In the genomic region with DNA sequence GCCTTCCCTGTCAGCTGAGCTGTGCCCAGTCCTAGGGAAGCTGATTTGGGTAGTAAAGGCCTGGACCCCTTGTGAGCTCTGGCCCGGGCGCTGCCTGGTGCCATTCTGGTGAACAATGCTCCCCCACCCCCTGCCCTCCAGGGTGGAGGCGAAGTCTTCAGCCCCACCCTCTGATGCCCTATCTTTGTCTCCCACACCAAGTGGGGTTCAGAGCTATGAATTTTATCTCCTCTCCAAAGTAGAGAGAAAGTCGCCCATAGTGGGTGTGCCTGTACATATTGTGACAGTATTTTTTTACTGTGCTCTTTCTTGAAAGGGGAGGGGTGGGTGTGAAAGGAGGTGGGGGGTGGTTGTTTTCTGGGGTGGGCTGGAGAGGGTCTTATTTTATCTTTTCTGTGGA, we compare ENCODE assay signal across 22 mouse cellular contexts. TPM values are rescaled to one million over a fixed set of nuclear protein-coding genes. Genes with fewer than 3 reads are reported as not detected.
DNase-seq lines count a peak whose midpoint lies in the region; ATAC-seq and TF ChIP-seq lines count a peak whose summit lies in the region.
"Had no signal": no experiment of that assay in that cellular context is flagged by ENCODE, and none has a peak within 500 bp of the region (broad histone marks: within the 10 kb centered on the region; RNA-seq: fewer than 3 reads in every experiment).

No protein-coding gene starts in this region.

- TF ChIP-seq CTCF in bone marrow, adult 2 months (IDR thresholded peaks at IDR 0.05; ENCODE audit: control insufficient read depth, insufficient read depth, low read length): no peak

- peaks cover 61% of the 10 kb centered on the region for H3K4me1 ChIP-seq in hindbrain, embryonic 10.5 days (replicated peaks)
- H3K4me1 ChIP-seq in hindbrain, embryonic 11.5 days (replicated peaks; ENCODE audit: control insufficient read depth, insufficient read depth, low read length): peaks cover 19% of the 10 kb centered on the region
- H3K4me1 ChIP-seq in bone marrow, adult 2 months (ENCODE audit: control insufficient read depth, insufficient read depth, low read length): peaks cover 8% of the 10 kb centered on the region; the same call in 1 of the 2 replicates

- no peaks in the 10 kb centered on the region for H3K9me3 ChIP-seq in hindbrain, embryonic 10.5 days
- no peaks in the 10 kb centered on the region for H3K9me3 ChIP-seq in hindbrain, embryonic 11.5 days (ENCODE audit: control insufficient read depth, low read length)
- H3K9me3 ChIP-seq: embryonic facial prominence, embryonic 10.5 days; heart, embryonic 13.5 days; limb, embryonic 15.5 days; stomach, embryonic 15.5 days had no signal

- no peak overlapping the region for H3K4me2 ChIP-seq in hindbrain, embryonic 11.5 days (replicated peaks; ENCODE audit: low read depth, low read length)
- H3K4me2 ChIP-seq: heart, embryonic 13.5 days; limb, embryonic 15.5 days; stomach, embryonic 15.5 days had no signal

- H3K4me3 ChIP-seq in hindbrain, embryonic 10.5 days: no peak overlapping the region
- no peak overlapping the region for H3K4me3 ChIP-seq in hindbrain, embryonic 11.5 days (ENCODE audit: low read depth, low read length)
- no peak overlapping the region for H3K4me3 ChIP-seq in bone marrow, adult 2 months (replicated peaks; ENCODE audit: control insufficient read depth, low read depth, low read length)
- H3K4me3 ChIP-seq: embryonic facial prominence, embryonic 10.5 days; heart, embryonic 13.5 days; limb, embryonic 15.5 days; myocyte; stomach, embryonic 15.5 days had no signal

- WGBS in hindbrain, embryonic 10.5 days: 84% methylated on average over 4 of the region's 4 CpGs
- 91% methylated on average over 4 of the region's 4 CpGs for WGBS in hindbrain, embryonic 11.5 days
- WGBS in bone marrow, adult 2 months: 54% methylated on average over 4 of the region's 4 CpGs

- peaks cover 81% of the 10 kb centered on the region for H3K36me3 ChIP-seq in hindbrain, embryonic 10.5 days
- peaks cover 15% of the 10 kb centered on the region for H3K36me3 ChIP-seq in hindbrain, embryonic 11.5 days (ENCODE audit: control insufficient read depth, insufficient read depth, low read length)

- no peak overlapping the region for H3K9ac ChIP-seq in hindbrain, embryonic 11.5 days (ENCODE audit: low read depth, low read length)
- H3K9ac ChIP-seq: heart, embryonic 13.5 days; limb, embryonic 15.5 days; stomach, embryonic 15.5 days had no signal

- no peak for TF ChIP-seq POLR2A in bone marrow, adult 2 months (IDR thresholded peaks at IDR 0.05; ENCODE audit: borderline replicate concordance, control insufficient read depth, low read depth, low read length)

- no peak for DNase-seq in hindbrain, embryonic 10.5 days (ENCODE audit: low spot score)
- DNase-seq in hindbrain, embryonic 11.5 days (ENCODE audit: low spot score): no peak
- DNase-seq in induced T-regulatory cell, adult 2 months (ENCODE audit: low read depth): peak; percentile 33
- DNase-seq in embryo, embryonic 10.5 days (ENCODE audit: low spot score): no peak
- no peak for DNase-seq in adrenal gland, adult 8-10 months
- DNase-seq in heart, adult 18-20 months: no peak
- DNase-seq: adrenal gland, adult 2 months; cerebellum, postnatal 10 days; gastrocnemius, postnatal 25 days; kidney, adult 8-10 months; lung, postnatal 36 days; right cerebral cortex, postnatal 25 days; thymus, postnatal 4 days had no signal

- ATAC-seq in hindbrain, embryonic 11.5 days (ENCODE audit: low FRiP score): no peak
- ATAC-seq in megakaryocyte progenitor cell, adult 5-6 weeks (replicated peaks; ENCODE audit: poor library complexity): peak; percentile 38

- H3K27me3 ChIP-seq in hindbrain, embryonic 10.5 days (ENCODE audit: insufficient read depth, poor library complexity, severe bottlenecking): peaks cover 32% of the 10 kb centered on the region
- H3K27me3 ChIP-seq in hindbrain, embryonic 11.5 days (ENCODE audit: control insufficient read depth, insufficient read depth, low read length): no peaks in the 10 kb centered on the region
- H3K27me3 ChIP-seq: stomach, embryonic 15.5 days had no signal

- 0 out of 2 replicates have a peak overlapping the region, but pooled peaks have one; percentile 17 for H3K27ac ChIP-seq in hindbrain, embryonic 10.5 days
- H3K27ac ChIP-seq in hindbrain, embryonic 11.5 days (ENCODE audit: low read depth, low read length): no peak overlapping the region
- H3K27ac ChIP-seq in bone marrow, adult 2 months (ENCODE audit: control insufficient read depth, insufficient read depth, low read depth, low read length, poor library complexity): peak overlapping the region; percentile 3; the same call in 1 of the 2 replicates
- H3K27ac ChIP-seq: embryonic facial prominence, embryonic 10.5 days; heart, embryonic 13.5 days; limb, embryonic 15.5 days; stomach, embryonic 15.5 days had no signal

RNA-seq across cellular contexts. Expression of gene Lfng, which starts 7.7 kb away (rescaled TPM):
- polyA plus RNA-seq in hindbrain, embryonic 10.5 days (2016; fragmentation: Nextera tagmentation; extraction: Ambion mirVana): 40.9 and 51.2 TPM in 2 replicates
- polyA plus RNA-seq in hindbrain, embryonic 11.5 days (2014; fragmentation: Nextera tagmentation; extraction: Ambion mirVana): 34.1 and 38.8 TPM in 2 replicates
- 25.9 and 26.5 TPM in 2 replicates for polyA plus RNA-seq in bone marrow, adult 2 months (2011; ENCODE audit: insufficient read depth, insufficient read length, low replicate concordance, missing spikeins)
- 4.8 and 5.6 TPM in 2 replicates for total RNA-seq in megakaryocyte progenitor cell, adult 5-6 weeks (2015)
- 13.4 and 15.2 TPM in 2 replicates for total RNA-seq in megakaryocyte progenitor cell, adult 5-6 weeks (2017)
- total RNA-seq in adrenal gland, adult 8-10 months (2022): 10 to 100 TPM; 11.6 to 18.9 (median 17.2) TPM
- 1 to 10 TPM; 6.7 to 9.9 TPM for total RNA-seq in heart, adult 18-20 months (2021)

RNA-seq across cellular contexts. Expression of gene Ttyh3, which starts 34.0 kb away (rescaled TPM):
- polyA plus RNA-seq in hindbrain, embryonic 10.5 days (2016; fragmentation: Nextera tagmentation; extraction: Ambion mirVana): 32.1 and 52.5 TPM in 2 replicates
- polyA plus RNA-seq in hindbrain, embryonic 11.5 days (2014; fragmentation: Nextera tagmentation; extraction: Ambion mirVana): 52.9 and 53.1 TPM in 2 replicates
- 20.1 and 34.8 TPM in 2 replicates for polyA plus RNA-seq in bone marrow, adult 2 months (2011; ENCODE audit: insufficient read depth, insufficient read length, low replicate concordance, missing spikeins)
- 31.4 and 35.8 TPM in 2 replicates for total RNA-seq in megakaryocyte progenitor cell, adult 5-6 weeks (2015)
- 8.1 and 10.2 TPM in 2 replicates for total RNA-seq in megakaryocyte progenitor cell, adult 5-6 weeks (2017)
- total RNA-seq in adrenal gland, adult 8-10 months (2022): 100 to 1,000 TPM in 1 of 4 experiments, 10 to 100 TPM in 3; 49.8 to 100 (median 77.4) TPM
- 1 to 10 TPM; 7.6 to 7.7 TPM for total RNA-seq in heart, adult 18-20 months (2021)

RNA-seq across cellular contexts. Expression of gene Grifin, which starts 50.0 kb away (rescaled TPM):
- not detected in 2 replicates for polyA plus RNA-seq in hindbrain, embryonic 10.5 days (2016; fragmentation: Nextera tagmentation; extraction: Ambion mirVana)
- polyA plus RNA-seq in hindbrain, embryonic 11.5 days (2014; fragmentation: Nextera tagmentation; extraction: Ambion mirVana): not detected in 2 replicates
- not detected in 2 replicates for polyA plus RNA-seq in bone marrow, adult 2 months (2011; ENCODE audit: insufficient read depth, insufficient read length, low replicate concordance, missing spikeins)
- total RNA-seq in megakaryocyte progenitor cell, adult 5-6 weeks (2015): not detected in 2 replicates
- total RNA-seq in megakaryocyte progenitor cell, adult 5-6 weeks (2017): not detected in 2 replicates
- total RNA-seq in adrenal gland, adult 8-10 months (2022): not detected
- total RNA-seq in heart, adult 18-20 months (2021): not detected
- total RNA-seq: adrenal gland, adult 2 months; gastrocnemius, postnatal 25 days; hematopoietic stem cell, adult 5-6 weeks; left cerebral cortex, postnatal 10 days had no signal
- polyA plus RNA-seq: adrenal gland, adult 2 months; embryonic facial prominence, embryonic 10.5 days; heart, embryonic 13.5 days; limb, embryonic 15.5 days; myocyte had no signal
